Comparison of ENCODE assay signal across 26 mouse cellular contexts in genomic region chr8:115133119-115133518, GRCm38 (mm10).
DNase-seq lines count a peak whose midpoint lies in the region; ATAC-seq and TF ChIP-seq lines count a peak whose summit lies in the region.
"Had no signal": no experiment of that assay in that cellular context is flagged by ENCODE, and none has a peak within 500 bp of the region (broad histone marks: within the 10 kb centered on the region; RNA-seq: fewer than 3 reads in every experiment).

No protein-coding gene starts in this region.

- 0 out of 2 replicates have a peak, but pooled peaks have one; percentile 27 for ATAC-seq in forebrain, embryonic 13.5 days
- no peak for ATAC-seq in forebrain, embryonic 12.5 days (ENCODE audit: low FRiP score)
- ATAC-seq in forebrain, postnatal 0 days: no peak
- no peak for ATAC-seq in forebrain, embryonic 11.5 days (replicated peaks; ENCODE audit: low FRiP score)
- no peak for ATAC-seq in neural tube, embryonic 15.5 days (ENCODE audit: low FRiP score)
- ATAC-seq: hindbrain, embryonic 16.5 days; intestine, embryonic 15.5 days had no signal

- peaks cover 40% of the 10 kb centered on the region for H3K27me3 ChIP-seq in forebrain, embryonic 13.5 days
- H3K27me3 ChIP-seq in forebrain, embryonic 12.5 days: peaks cover 10% of the 10 kb centered on the region
- H3K27me3 ChIP-seq in forebrain, postnatal 0 days (ENCODE audit: insufficient read depth, low read length): peaks cover 8% of the 10 kb centered on the region; the same call in 1 of the 2 replicates
- no peaks in the 10 kb centered on the region for H3K27me3 ChIP-seq in forebrain, embryonic 11.5 days (ENCODE audit: control insufficient read depth, insufficient read depth, low read length)
- H3K27me3 ChIP-seq in neural tube, embryonic 15.5 days (replicated peaks): no peaks in the 10 kb centered on the region
- H3K27me3 ChIP-seq: heart, embryonic 12.5 days; heart, embryonic 15.5 days; intestine, embryonic 15.5 days had no signal

- no peaks in the 10 kb centered on the region for H3K9me3 ChIP-seq in forebrain, embryonic 13.5 days (replicated peaks)
- H3K9me3 ChIP-seq in forebrain, embryonic 12.5 days: no peaks in the 10 kb centered on the region
- no peaks in the 10 kb centered on the region for H3K9me3 ChIP-seq in forebrain, postnatal 0 days (ENCODE audit: low read length)
- H3K9me3 ChIP-seq in forebrain, embryonic 11.5 days (ENCODE audit: control insufficient read depth, low read length): no peaks in the 10 kb centered on the region
- no peaks in the 10 kb centered on the region for H3K9me3 ChIP-seq in neural tube, embryonic 15.5 days (replicated peaks)
- H3K9me3 ChIP-seq: hindbrain, embryonic 10.5 days; hindbrain, embryonic 13.5 days had no signal

- H3K9ac ChIP-seq in forebrain, embryonic 13.5 days: no peak overlapping the region
- no peak overlapping the region for H3K9ac ChIP-seq in forebrain, embryonic 12.5 days
- no peak overlapping the region for H3K9ac ChIP-seq in forebrain, postnatal 0 days
- no peak overlapping the region for H3K9ac ChIP-seq in forebrain, embryonic 11.5 days (ENCODE audit: low read length)
- no peak overlapping the region for H3K9ac ChIP-seq in neural tube, embryonic 15.5 days (replicated peaks)
- H3K9ac ChIP-seq: heart, embryonic 12.5 days; heart, embryonic 15.5 days; hindbrain, embryonic 13.5 days; intestine, embryonic 15.5 days had no signal

- H3K36me3 ChIP-seq in forebrain, embryonic 13.5 days (ENCODE audit: poor library complexity, severe bottlenecking): no peaks in the 10 kb centered on the region
- H3K36me3 ChIP-seq in forebrain, embryonic 12.5 days (replicated peaks): no peaks in the 10 kb centered on the region
- no peaks in the 10 kb centered on the region for H3K36me3 ChIP-seq in forebrain, postnatal 0 days (ENCODE audit: insufficient read depth)
- H3K36me3 ChIP-seq in forebrain, embryonic 11.5 days (ENCODE audit: control insufficient read depth, insufficient read depth, low read length): no peaks in the 10 kb centered on the region
- no peaks in the 10 kb centered on the region for H3K36me3 ChIP-seq in neural tube, embryonic 15.5 days
- H3K36me3 ChIP-seq: heart, embryonic 12.5 days; heart, embryonic 15.5 days; hindbrain, embryonic 10.5 days; hindbrain, embryonic 13.5 days; intestine, embryonic 15.5 days had no signal

- peaks cover 11% of the 10 kb centered on the region for H3K4me1 ChIP-seq in forebrain, embryonic 13.5 days
- peaks cover 7% of the 10 kb centered on the region; the same call in 1 of the 2 replicates for H3K4me1 ChIP-seq in forebrain, embryonic 12.5 days
- no peaks in the 10 kb centered on the region for H3K4me1 ChIP-seq in forebrain, postnatal 0 days (ENCODE audit: insufficient read depth)
- no peaks in the 10 kb centered on the region; the same call in 1 of the 2 replicates for H3K4me1 ChIP-seq in forebrain, embryonic 11.5 days (replicated peaks; ENCODE audit: control insufficient read depth, insufficient read depth, low read length)
- H3K4me1 ChIP-seq in neural tube, embryonic 15.5 days: peaks cover 12% of the 10 kb centered on the region
- H3K4me1 ChIP-seq: heart, embryonic 12.5 days; heart, embryonic 15.5 days; intestine, embryonic 15.5 days had no signal

- H3K4me3 ChIP-seq in forebrain, embryonic 13.5 days: no peak overlapping the region
- H3K4me3 ChIP-seq in forebrain, embryonic 12.5 days (replicated peaks): no peak overlapping the region
- H3K4me3 ChIP-seq in forebrain, postnatal 0 days (ENCODE audit: low read depth, low read length): no peak overlapping the region
- no peak overlapping the region for H3K4me3 ChIP-seq in forebrain, embryonic 11.5 days (ENCODE audit: low read depth, low read length)
- no peak overlapping the region for H3K4me3 ChIP-seq in neural tube, embryonic 15.5 days (replicated peaks)
- H3K4me3 ChIP-seq: heart, embryonic 12.5 days; heart, embryonic 15.5 days; hindbrain, embryonic 10.5 days; hindbrain, embryonic 13.5 days; intestine, embryonic 15.5 days had no signal

- DNase-seq in forebrain, postnatal 0 days: peak; percentile 54
- no peak for DNase-seq in forebrain, embryonic 11.5 days (ENCODE audit: low spot score)
- no peak for DNase-seq in neural tube, embryonic 10.5 days (ENCODE audit: extremely low spot score, low spot score)
- DNase-seq in R1 (ENCODE audit: low read depth, low spot score): peak; percentile 18
- no peak for DNase-seq in cerebellum, postnatal 4 days (ENCODE audit: low spot score in 2 of 2)
- DNase-seq: adrenal gland, postnatal 10 days; adrenal gland, postnatal 36 days; cerebellum, adult 11 months; cerebellum, adult 8-10 months; cerebellum, postnatal 10 days; cerebellum, postnatal 36 days; gastrocnemius, postnatal 10 days; gastrocnemius, postnatal 36 days; heart, postnatal 10 days; heart, postnatal 36 days; kidney, adult 11 months; kidney, adult 8-10 months had no signal

- H3K4me2 ChIP-seq in forebrain, embryonic 13.5 days: no peak overlapping the region
- no peak overlapping the region; the same call in 1 of the 2 replicates for H3K4me2 ChIP-seq in forebrain, embryonic 12.5 days
- no peak overlapping the region for H3K4me2 ChIP-seq in forebrain, postnatal 0 days (ENCODE audit: low read depth)
- no peak overlapping the region for H3K4me2 ChIP-seq in forebrain, embryonic 11.5 days (ENCODE audit: low read depth, low read length, severe bottlenecking)
- 0 out of 2 replicates have a peak overlapping the region, but pooled peaks have one; percentile 4 for H3K4me2 ChIP-seq in neural tube, embryonic 15.5 days
- H3K4me2 ChIP-seq: heart, embryonic 12.5 days; heart, embryonic 15.5 days; hindbrain, embryonic 13.5 days; intestine, embryonic 15.5 days had no signal

- 56% methylated on average over 17 of the region's 17 CpGs for WGBS in forebrain, embryonic 13.5 days
- WGBS in forebrain, embryonic 12.5 days: 74% methylated on average over 17 of the region's 17 CpGs
- WGBS in forebrain, postnatal 0 days: 40% methylated on average over 17 of the region's 17 CpGs
- 81% methylated on average over 17 of the region's 17 CpGs for WGBS in forebrain, embryonic 11.5 days
- WGBS in neural tube, embryonic 15.5 days: 50% methylated on average over 17 of the region's 17 CpGs

- no peak overlapping the region for H3K27ac ChIP-seq in forebrain, embryonic 13.5 days
- H3K27ac ChIP-seq in forebrain, embryonic 12.5 days: no peak overlapping the region
- no peak overlapping the region for H3K27ac ChIP-seq in forebrain, postnatal 0 days (ENCODE audit: low read depth, low read length)
- H3K27ac ChIP-seq in forebrain, embryonic 11.5 days (ENCODE audit: low read depth, low read length): no peak overlapping the region
- no peak overlapping the region for H3K27ac ChIP-seq in neural tube, embryonic 15.5 days (replicated peaks)
- H3K27ac ChIP-seq: heart, embryonic 15.5 days; hindbrain, embryonic 10.5 days; hindbrain, embryonic 13.5 days; intestine, embryonic 15.5 days had no signal

- TF ChIP-seq CTCF in forebrain, postnatal 0 days (IDR thresholded peaks at IDR 0.05; ENCODE audit: low read depth): no peak

Comparison
In these comparisons a context has a peak if more than half of its experiments do, and no peak if none do; other contexts are left out.
1. DNase-seq: peak in forebrain, postnatal 0 days (single experiment) and R1 (single experiment); none in forebrain, embryonic 11.5 days (single experiment), neural tube, embryonic 10.5 days (single experiment) and cerebellum, postnatal 4 days (0 of 2).